Mouse (Mus musculus) heart, postnatal 4 days (tissue): Measurements from ENCODE around the gene Cyp4a32. TPM values are rescaled to one million over a fixed set of nuclear protein-coding genes. Genes with fewer than 3 reads are reported as not detected.

Experiments
- DNase-seq: peaks from one replicate; pipeline ENCODE4 v3.0.0; 2021
- total RNA-seq, 2 experiments: library from RNA; stranded (reverse); gene quantifications; 2 replicates each; pipeline ENCODE4 v1.2.3; 2021

Gene Cyp4a32
- total RNA-seq, 2 experiments from 2014 or later: not detected

DNA sequence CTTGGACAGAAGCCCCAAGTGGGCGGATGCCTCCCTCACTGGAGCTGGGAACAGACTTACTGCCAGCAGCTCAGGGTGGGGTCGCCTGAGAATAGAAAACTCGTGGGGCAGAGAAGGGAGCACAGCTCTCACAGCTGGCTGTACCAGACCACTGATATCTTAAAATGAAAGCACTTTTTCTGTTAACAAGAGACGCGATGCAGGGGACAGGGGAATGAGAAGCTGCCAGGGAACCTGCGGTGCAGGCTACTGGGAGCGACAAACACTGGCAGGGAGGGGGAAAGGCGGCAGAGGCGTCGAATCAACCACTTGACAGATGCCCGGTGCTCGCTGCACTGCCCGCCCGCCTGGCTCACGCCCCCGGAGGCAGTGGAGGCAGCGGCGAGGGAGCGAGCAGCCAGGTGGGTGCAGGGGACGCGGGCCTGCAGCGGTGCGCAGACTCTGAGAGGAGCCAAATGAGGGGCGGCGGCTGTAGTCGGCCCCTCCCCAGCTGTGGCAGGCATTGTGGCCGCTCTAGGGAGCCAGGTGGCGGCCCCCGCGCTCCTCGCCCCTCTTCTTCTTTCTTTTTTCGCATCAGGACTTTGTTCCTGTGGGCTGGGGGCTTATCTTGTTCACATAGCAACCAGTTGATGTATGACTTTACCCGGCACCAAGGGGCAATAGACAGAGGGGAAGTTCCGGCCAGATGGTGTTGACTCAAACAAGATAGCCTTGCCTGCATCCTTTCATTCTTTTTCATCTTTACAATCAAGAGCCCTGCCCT, 56.5 kb downstream of the Cyp4a32 start:
- DNase-seq: peak; percentile 52

DNA sequence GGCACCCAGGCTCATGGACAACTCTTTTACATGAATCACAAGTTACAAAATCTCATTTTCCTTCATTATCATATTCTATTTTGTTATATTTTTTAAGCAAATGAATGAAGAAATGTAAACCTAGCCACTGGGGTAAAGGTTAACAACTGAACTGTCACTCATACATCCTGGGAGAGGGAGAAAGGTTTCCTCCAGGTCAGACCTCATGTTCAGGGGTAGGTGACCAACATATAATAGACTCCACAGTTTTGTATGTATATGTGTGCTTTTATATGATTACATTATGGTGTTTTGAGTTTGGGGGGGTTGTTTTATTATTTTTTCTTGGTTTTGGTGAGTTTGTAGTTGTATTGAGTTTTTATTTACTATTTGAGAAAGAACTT, 57.1 kb downstream of the Cyp4a32 start:
- no peak for DNase-seq

GRCm38 (mm10) chr4:115659190-115659589, 58.4 kb downstream of the Cyp4a32 start:
- DNase-seq: no peak

Other genes with a start within 250 kb of the Cyp4a32 start
- gene Cyp4a12b, start 189.3 kb upstream of the Cyp4a32 start, total RNA-seq: not detected
- not detected for gene Cyp4a30b, start 148.4 kb upstream of the Cyp4a32 start, total RNA-seq
- gene Cyp4a14, start 104.8 kb upstream of the Cyp4a32 start, total RNA-seq: not detected
- under 1 TPM in 1 of 2 experiments, not detected in 1; 0.12 TPM for gene Cyp4a10, start 82.7 kb upstream of the Cyp4a32 start, total RNA-seq
- gene Cyp4a31, start 37.3 kb upstream of the Cyp4a32 start, total RNA-seq: not detected
- 10 to 100 TPM in 1 of 2 experiments, 1 to 10 TPM in 1; 9.0 to 10.2 TPM for gene Cyp4b1, start 46.8 kb downstream of the Cyp4a32 start, total RNA-seq
- gene Efcab14, start 136.8 kb downstream of the Cyp4a32 start, total RNA-seq: 10 to 100 TPM; 33.4 to 35.2 TPM
- gene Tex38, start 180.0 kb downstream of the Cyp4a32 start, total RNA-seq: 1 to 10 TPM in 1 of 2 experiments, under 1 TPM in 1; 0.60 to 1.2 TPM
- 10 to 100 TPM; 56.1 to 59.3 TPM for gene Atpaf1, start 183.8 kb downstream of the Cyp4a32 start, total RNA-seq
- 1 to 10 TPM; 6.3 to 8.1 TPM for gene Mob3c, start 227.1 kb downstream of the Cyp4a32 start, total RNA-seq
- gene Mknk1, start 238.2 kb downstream of the Cyp4a32 start, total RNA-seq: 10 to 100 TPM; 22.1 to 23.6 TPM